Mouse (Mus musculus): ENCODE measurements around the gene Zbtb11.

Zbtb11 gene

DNA sequence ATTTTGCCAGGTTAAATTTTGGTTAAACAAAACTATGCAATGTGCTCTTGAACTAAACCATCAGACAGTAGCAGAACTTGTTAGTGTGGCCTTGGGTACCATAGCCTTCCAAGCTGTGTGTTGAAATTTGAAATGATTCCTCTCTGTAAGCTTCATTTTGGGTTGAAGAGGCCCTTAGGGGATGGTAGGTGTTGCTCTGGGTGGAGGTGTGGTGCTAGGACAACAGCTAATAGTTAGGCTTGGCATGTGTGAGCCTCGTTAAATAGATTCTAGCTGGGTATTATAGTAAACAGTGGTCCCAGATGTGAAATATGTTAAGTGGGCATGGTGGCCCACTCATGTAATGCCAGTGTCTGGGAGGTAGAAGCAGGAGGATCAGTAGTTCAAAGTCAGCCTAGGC, 6.5 kb upstream of the Zbtb11 start:
- in situ Hi-C loops (cut with MboI, MseI): loop anchor here (10.0 kb wide), 2 partner anchors 108 to 1148 kb away; no protein-coding TSS in a partner anchor

DNA sequence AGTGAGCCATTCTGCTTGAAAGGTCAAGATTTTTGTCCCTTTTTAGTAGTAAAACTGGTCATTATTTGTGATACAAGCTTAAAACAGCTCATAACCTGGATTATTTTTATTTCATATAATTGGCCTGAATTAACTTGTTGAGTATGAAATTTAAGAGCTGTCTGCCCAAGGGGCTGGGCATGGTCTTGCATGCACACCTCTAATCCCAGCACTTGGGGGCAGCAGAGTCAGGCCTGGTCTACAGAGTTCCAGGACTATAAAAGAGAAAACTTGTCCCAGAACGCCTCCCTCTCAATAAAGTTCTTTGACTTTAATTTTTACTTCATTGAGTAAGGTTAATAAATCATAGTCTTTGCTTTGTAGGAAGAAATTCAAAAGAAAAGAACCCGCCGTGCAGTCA, 4.5 kb upstream of the Zbtb11 start:
- in situ Hi-C loops (cut with MboI, MseI): loop anchor here (10.0 kb wide), 2 partner anchors 106 to 1146 kb away; no protein-coding TSS in a partner anchor

DNA sequence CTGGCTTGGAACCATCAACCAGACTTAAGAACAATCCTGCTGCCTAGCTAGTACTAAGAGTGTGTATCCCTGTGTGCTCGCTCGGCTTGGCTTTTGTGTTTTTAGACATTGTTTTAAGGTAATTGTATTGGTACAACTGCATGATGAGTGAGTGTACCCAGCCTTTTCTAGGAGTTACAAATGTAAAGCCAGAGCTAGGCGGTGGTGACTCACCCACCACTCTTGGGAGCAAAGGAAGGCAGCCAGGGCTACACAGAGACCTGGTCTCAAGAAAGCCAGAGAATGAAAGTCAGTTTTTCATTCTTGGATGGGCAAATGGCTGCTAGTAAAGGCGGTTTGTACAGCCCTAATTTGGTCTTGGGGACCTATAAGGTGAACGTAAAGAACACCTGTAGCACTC, 3.3 kb upstream of the Zbtb11 start:
- in situ Hi-C loops (cut with MboI, MseI): no loop called here

DNA sequence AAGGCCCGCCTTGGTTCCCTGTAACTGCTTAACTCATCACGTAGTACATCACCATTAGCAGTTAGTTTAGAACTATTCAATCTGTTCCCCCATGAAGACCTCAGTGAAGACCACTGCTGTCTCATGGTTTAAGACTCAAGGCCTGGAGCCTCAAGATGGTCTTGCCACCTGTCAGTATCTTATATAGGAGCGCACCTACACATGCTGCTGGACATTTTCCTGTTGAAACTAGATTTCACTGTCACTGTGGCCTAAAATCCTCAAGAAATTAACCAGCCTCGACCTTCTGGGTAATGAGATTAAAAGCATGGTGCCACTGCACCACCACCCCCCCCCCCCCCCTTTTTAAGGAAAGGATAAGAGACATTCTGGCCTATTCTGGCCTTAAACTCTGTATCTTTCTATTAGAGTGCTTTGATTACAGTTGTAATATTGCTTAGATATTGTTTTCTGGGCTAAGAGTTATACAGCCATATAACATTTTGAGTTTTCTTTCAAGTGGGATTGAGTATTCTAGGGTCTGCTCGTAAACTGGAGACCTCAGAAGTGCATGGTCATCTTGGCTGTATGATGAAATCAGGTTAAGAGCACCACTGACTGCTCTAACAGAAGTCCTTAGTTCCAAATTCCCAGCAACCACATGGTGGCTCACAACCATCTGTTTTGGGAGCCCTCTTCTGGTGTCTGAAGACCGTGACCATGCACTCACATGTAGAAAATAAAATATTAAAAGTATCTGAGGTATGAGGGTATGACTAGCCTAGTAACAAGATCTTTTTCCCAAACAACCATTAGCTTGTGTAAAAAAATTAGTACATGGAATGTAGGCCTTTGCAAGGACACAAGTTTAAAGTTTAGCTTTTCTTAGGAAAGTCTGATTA, 1.7 kb upstream of the Zbtb11 start:
- in situ Hi-C loops (cut with MboI, MseI): no loop called here

DNA sequence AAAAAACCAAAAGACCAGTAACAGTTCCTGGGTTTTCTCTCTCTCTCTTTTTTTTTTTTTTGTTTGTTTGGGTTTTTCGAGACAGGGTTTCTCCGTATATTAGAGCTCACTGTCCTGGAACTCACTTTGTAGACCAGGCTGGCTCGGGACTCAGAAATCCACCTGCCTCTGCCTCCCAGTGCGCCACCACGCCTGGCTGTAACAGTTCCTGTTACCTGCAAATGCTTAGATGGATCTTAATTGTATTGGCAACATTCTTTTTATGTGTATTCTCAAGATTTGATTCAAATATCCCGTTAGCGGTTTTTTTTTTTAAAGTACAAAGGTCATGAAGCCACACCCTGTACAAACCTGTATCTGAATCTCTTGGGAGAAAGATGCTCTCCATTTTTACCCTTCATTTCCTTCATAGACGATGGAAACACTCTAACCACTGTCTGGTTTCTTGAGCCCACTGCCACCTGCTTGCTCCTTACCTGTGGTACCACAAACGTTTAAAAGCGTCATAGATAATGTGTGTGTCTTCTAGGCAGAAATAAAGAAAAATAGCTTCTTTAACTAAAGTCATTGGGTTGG, 969 bp upstream of the Zbtb11 start:
- in situ Hi-C loops (cut with MboI, MseI): no loop called here

DNA sequence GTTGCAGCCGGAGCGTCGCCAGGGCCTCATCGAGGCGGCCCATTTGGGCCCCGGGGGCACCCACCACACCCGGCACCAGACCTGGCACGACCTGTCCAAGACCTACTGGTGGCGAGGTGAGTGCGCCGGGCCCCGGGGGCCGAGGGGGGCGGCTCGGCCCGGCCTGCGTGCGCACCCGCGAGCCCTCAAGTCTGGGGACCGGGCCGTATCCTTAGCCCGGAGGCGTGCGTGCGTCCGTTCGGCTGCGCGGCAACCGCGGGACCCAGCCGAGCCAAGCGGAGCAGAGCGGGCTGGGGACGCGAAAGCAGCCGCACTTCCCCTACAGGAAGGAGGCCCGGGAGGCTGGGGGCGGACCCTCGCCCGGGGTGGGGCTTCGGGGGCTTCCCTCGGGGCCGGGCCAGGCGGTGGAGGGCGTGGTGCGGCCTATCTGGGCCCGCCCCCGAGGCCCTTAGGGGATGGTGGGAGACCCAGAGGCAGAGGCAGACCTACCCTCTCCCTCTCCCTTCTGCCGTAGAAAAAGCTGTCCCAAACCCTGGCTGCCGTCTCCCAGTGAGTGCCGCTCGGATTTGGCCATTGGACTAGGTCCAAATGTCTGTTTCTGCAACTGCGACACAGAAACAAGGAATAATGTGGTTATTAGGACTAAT, 696 bp downstream of the Zbtb11 start:
- in situ Hi-C loops (cut with MboI, MseI): no loop called here

DNA sequence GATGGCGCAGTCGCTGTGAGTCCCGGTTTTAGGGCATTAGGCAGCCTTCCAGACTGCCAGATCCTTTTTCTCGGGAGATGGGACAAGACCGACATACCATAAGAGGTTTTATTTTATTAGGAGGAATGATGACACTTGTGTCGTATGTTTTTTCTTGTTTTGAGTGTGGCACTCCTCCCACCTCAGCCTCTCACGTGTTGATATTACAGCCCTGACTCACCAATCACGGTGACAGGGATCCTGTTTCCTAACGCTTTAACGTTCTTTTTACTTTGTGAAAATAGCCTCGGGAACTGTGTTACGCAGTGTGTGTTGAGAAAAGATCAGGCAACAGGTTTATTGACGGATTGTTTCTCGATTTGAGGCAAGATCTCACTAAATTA, 1.2 kb downstream of the Zbtb11 start:
- in situ Hi-C loops (cut with MboI, MseI): no loop called here

DNA sequence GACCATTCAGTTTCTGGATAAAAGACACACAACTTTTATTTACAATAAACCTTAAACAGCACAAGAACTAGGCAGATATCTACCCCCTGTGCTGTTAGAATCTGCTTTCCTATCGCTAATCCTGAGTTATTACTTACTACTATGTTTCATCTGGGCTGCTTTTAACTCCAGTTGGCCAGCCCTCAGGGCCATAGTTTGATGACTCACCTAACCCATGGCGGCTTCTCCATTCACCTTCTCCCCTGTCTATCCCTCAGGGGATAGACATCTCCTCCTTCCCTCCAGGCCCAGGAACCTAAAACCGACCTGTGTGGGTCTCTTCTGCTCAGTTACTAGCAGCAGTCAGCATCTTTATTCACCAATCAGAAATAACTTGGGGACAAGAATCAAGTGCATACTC, 12.3 kb downstream of the Zbtb11 start:
- in situ Hi-C loops (cut with MboI, MseI): no loop called here

DNA sequence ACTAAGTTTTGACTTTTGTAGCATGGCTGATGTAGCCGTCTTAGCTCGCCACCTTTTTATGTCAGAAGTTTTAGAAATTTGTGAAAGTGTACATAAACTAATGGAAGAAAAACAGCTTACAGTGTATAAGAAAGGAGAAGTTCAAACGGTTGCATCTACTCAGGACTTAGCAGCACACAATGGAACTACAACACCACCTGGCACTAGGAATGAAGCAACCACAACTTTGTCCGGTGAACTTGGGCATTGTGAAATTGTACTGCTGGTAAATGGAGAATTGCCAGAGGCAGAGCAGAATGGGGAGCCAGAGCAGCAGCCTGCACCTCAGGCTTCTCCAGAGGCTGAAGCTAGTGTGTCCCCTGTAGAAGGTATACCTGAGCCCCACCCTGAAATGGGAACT, 16.6 kb downstream of the Zbtb11 start:
- in situ Hi-C loops (cut with MboI, MseI): no loop called here

DNA sequence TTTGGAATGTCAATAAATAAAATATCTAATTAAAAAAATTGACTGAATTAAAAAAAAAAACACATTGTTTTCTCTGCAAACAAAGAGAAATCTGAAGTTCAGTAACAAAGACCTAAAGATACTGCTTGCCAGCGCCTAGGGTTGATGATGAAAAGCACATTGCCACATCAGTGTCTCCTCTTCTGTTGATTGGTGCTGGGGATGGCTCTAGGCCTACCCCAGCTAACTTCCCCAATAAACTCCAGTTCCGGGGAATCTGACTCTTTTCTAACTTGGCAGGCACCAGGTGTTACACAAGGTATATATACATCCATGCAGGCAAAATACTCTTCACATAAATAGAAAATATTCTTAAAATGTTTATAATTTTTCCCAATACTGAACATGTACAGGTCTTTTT, 20.6 kb downstream of the Zbtb11 start:
- in situ Hi-C loops (cut with MboI, MseI): no loop called here

DNA sequence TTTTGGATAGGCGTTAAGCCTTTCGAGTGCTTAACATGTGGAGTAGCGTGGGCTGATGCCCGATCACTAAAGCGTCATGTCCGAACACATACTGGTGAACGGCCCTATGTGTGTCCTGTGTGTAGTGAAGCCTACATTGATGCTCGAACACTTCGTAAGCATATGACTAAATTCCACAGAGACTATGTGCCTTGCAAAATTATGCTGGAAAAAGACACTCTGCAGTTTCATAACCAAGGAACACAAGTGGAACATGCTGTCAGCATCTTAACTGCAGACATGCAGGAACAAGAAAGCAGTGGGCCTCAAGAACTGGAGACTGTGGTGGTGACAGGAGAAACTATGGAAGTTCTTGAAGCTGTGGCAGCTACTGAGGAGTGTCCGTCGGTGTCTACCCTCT, 33.1 kb downstream of the Zbtb11 start:
- in situ Hi-C loops (cut with MboI, MseI): no loop called here

DNA sequence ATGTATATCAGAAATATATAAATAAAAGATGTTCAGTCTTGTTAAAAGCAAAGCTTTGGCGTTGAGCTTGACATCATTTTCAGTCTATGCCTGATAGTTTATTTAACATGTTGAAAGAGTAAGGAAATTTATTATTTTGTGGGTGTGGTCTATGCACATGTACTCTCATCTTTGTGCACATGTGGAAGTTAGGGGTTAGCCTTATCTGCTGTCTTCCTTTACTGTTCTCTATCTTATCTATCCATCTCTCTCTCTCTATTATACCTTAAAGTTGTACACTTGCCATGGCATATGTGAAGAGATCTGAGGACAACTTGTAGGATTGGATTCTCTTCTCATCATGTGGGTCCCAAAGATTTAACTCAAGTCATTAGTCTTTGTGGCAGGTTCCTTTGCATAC, 35.2 kb downstream of the Zbtb11 start:
- in situ Hi-C loops (cut with MboI, MseI): no loop called here

DNA sequence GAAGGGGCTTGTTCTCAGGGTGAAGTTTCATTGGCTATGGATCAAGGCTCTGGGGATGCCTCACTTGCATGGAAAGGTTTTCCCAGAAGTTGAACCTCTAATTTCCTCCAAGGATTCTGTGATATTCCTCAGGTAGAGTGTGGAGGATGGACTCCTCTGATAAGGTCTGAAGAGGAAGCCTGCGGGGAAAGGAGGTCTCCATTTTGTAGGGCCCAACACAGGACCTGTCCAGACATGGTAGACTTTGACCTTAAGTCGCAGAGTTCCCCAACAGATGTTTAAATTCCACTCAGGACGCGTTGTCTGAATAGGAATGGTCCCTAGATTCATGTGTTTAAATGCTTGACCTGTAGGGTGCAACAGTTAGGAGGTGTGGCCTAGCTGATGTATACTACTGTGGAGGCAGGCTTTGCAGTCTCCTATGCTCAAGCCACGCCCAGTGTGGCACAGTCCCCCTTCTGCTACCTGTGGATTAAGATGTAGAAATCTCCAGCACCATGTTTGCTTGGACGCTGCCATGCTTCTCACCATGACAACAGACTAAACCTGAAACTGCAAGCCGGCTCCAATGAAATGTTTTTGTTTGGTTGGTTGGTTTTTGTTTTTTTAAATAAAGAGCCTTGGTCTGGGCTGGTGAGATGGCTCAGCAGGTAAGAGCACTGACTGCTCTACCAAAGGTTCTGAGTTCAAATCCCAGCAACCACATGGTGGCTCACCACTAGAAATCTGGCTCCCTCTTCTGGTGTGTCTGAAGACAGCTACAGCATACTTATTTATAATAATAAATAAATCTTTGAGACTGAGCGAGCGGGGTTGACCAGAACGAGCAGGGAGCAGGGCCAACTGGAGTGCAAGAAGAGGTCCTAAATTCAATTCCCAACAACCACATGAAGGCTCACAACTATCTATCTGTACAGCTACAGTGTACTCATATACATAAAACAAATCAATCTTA, 39.4 kb downstream of the Zbtb11 start:
- in situ Hi-C loops (cut with MboI, MseI): no loop called here

DNA sequence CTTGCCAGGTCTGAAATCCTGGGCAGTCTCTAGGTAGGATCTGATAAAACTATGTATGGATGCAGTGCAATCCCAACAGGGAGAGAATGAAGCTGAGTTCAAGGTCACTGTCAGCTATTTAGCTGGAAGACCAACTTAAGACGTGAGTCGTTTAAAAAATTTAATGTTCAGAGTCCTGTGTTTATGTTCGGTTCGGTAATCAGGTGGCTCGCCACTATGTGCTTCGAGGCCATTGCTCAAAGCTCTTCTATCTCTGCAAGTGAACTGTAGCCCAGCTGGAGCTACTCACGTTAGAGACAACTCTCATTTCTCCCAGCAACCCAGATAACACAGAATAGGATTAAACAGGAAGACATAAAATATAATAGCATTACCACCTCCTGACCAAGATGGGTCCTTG, 40.4 kb downstream of the Zbtb11 start:
- in situ Hi-C loops (cut with MboI, MseI): no loop called here

DNA sequence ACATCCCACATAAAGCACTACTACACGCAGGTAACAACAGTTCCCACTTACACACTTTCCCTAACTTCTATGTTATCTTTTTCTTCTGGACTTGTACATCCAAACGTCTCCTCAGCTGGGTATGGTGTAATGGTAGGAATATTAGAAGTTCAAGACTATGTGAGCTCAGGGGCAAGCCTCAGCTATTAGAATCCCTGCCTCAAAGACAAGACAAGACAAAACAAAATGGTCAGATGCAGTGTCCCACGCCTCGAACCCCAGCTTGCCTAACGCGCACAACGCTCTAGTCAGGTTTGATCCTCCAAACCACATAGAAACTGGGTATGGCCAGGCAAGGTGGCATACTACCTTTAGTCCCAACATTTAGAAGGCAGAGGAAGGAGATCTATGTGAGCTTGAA, 46.0 kb downstream of the Zbtb11 start:
- in situ Hi-C loops (cut with MboI, MseI): no loop called here

DNA sequence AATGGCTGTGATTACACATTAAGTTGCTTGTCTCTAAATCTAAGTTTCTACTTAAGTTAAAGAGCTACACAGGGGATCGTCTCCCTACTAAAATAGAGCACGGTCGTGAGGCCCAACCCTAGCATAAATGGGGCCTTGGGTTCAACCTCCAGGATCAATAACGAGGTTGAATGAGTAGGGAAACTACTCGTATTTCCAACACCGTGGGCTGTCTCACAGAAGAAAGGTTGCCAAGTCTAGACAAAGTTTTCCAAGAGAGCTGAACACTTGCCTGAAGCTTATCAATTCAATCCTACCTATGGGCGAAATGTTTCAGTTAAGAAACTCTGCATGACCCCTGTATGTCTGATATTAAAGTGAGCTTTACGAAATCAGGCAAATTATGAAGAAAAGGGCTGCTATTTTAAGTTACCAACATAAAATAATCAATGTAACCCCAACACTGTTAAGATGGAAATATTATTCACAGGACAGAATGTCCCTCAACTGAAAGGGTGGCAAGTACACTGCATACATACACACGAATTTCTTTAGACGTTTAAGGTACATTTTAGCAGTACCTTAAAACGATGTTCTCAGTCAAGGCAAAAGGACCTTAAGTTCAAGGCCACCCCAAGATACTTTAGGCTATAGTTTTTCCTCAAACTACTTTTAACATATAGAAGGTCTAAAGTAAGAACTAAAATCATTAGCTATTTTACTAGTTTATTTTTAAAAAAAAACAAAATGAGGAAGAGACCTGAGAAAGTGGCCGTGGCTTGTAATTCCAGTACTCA, 54.4 kb downstream of the Zbtb11 start:
- in situ Hi-C loops (cut with MboI, MseI): no loop called here

DNA sequence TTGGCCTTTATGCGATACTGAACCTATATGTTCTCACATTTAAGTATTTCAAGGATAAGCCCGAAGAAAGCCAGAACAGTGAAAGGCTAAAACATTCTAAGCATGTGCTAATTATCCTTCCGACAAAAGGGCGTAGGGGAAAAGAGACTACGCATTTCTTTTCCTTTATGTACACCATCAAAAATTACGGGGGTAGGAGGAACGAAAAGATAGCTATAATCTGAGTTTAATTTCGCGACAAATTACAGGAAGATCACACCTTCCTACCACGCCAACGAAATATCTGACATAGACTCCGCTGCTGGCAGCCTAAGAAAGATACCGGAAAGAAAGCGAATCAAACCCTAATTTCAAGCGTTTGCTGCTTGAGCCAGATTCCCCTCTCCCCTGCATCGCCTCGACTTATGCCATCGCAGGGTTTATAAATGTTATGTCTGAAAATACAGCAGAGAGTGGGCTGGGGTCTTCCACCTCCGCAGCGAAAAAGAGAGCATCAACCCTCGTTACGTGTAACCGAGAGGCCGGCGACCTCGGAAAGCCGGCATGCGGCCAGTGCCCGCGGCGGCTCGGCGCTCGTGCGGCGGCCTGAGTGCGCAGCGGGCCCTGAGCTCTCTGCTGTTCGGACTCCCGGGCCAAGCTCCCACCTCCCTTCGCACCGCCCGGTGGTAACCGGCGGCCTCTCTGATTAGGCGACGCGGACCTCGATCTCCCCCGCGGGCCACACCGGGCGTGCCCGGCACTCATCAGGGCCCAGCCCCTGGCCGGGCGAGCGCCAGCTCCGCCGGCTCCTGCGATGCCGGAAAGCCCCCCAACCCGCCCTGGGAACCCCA, 55.3 kb downstream of the Zbtb11 start:
- in situ Hi-C loops (cut with MboI, MseI): no loop called here

DNA sequence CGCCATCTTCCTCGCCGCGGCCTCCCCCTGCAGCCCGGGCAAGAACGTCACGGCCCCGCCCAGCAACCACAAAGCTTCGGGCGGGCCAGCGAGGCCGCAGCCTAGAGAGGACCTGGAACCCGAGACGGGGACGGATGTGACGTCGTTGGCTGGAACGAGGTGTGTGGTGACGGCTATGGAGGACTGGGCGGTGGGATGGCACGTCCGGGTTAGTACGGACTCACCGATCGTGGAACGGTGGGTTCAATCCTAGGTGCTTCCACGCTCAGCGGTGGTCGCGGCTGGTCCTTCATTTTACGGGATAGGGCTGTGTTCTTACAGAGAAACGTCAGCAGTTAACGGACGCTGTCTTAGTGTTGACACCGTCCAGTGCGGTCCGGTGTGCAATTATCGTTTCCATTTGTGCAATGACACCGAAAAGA, 56.0 kb downstream of the Zbtb11 start, which contains the start of gene Pcnp:
TSS of gene Pcnp (minus strand) at position 79 of the 422 bp plus-strand sequence.
- in situ Hi-C loops (cut with MboI, MseI): loop anchor here (5.0 to 10.0 kb wide), 2 partner anchors 47 to 125 kb away; no protein-coding TSS in a partner anchor

DNA sequence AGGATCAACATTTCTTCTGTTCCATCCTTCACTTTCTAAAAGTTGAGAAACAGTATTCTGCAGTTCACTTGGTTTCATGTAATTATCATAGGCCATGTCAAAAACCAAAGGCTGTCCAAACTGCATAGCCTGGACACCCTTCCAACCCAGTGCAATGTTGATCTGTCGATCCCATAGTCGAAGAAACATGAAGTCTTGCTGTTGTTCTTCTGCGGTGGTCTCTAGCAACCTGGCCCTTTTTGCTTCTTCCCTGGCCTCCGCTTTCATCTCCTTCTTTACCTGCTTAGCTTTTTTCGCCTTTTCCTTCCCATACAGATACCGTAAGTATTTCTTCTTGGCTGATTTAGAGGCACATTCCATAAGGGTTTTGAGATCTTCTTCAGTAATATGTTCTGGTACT, 60.9 kb downstream of the Zbtb11 start:
- in situ Hi-C loops (cut with MboI, MseI): loop anchor here (5.0 to 10.0 kb wide), 2 partner anchors 52 to 130 kb away; no protein-coding TSS in a partner anchor

DNA sequence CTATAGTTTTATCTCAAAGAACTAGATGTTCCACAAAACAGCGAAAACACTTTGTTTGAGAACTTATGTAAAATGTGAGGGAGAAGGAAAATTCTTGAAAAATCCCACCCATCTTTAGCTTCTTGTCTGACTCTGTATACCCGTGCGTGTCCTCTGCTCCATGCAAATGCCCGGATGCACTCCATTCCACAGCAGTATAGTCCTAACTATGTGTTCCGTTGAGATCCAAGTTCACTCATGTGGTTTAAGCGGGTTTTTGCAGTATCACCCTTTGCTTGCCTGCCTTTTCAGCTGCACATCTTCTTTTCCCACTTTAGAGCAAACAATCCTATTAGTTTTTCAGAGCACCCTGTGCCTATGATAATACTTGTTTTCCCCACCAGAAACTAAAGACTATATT, 62.8 kb downstream of the Zbtb11 start:
- in situ Hi-C loops (cut with MboI, MseI): loop anchor here (10.0 kb wide), 1 partner anchor 132 kb away; no protein-coding TSS in a partner anchor
